Mouse (Mus musculus) erythroblast, embryonic 14.5 days (primary cell): Measurements from ENCODE around the gene Spryd4.
"Not testable (repeated sequence)": the region's sequence is repeated elsewhere in the genome, so short reads cannot be mapped to it uniquely, and the experiment has no call there.

Experiments used
- GATA1 ChIP-seq: IDR thresholded peaks from 2 replicates; pipeline ENCODE4 v1.6.1; 2012; ENCODE audit warnings: low read length, inconsistent platforms, mixed read lengths
- TAL1 ChIP-seq: IDR thresholded peaks from 3 replicates; pipeline ENCODE4 v1.6.1; 2012; ENCODE audit warnings: low read length, inconsistent platforms, mixed read lengths

DNA sequence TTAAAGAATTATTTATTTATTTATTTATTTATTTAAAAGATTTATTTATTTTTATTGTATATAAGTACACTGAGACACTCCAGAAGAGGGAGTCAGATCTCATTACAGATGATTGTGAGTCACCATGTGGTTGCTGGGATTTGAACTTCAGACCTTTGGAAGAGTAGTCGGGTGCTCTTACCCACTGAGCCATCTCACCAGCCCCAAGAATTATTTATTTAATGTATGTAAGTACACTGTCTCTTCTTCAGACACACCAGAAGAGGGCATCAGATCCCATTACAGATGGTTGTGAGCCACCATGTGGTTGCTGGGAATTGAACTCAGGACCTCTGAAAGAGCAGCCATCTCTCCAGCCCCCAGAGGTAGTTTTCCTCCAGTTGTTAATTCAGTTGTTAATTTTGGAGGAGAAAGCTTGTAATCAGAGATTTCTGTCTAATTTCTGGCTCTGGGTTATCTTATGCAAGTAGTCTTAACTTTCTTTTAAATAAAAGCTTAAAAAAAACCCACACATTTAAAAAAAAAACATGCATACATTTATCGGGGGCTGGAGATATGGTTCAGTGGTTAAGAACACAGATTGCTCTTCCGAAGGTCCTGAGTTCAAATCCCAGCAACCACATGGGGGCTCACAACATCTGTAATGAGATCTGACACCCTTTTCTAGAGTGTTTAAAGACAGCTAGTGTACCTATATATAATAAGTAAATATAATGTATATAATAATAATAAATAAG lies 19.4 kb downstream of the Spryd4 start:
- not testable (repeated sequence) for TF ChIP-seq TAL1, GATA1
